Mouse (Mus musculus): ENCODE data around the gene Olfr235. TPM values are rescaled to one million over a fixed set of nuclear protein-coding genes. Genes with fewer than 3 reads are reported as not detected.
"Not testable (repeated sequence)": the region's sequence is repeated elsewhere in the genome, so short reads cannot be mapped to it uniquely, and the experiment has no call there.

Gene Olfr235
- not detected in 2 replicates for total RNA-seq (2021)
- long read RNA-seq: 0 reads

GRCm38 (mm10) chr19:12260732-12261131, at the start of gene Olfr235:
Olfr235 (plus strand) TSS chr19:12261032.
- DNase-seq: no peak

GRCm38 (mm10) chr19:12232496-12232895, 28.3 kb upstream of the Olfr235 start, which contains the start of gene Olfr1432:
Olfr1432 (minus strand) TSS chr19:12232596.
- not testable (repeated sequence) for DNase-seq

GRCm38 (mm10) chr19:12241559-12241958, 19.3 kb upstream of the Olfr235 start, which contains the start of gene Olfr262:
Olfr262 (minus strand) TSS chr19:12241659.
- DNase-seq: no peak

GRCm38 (mm10) chr19:12279554-12279953, 18.7 kb downstream of the Olfr235 start, which contains the start of gene Olfr1434:
Olfr1434 (plus strand) TSS chr19:12279854.
- no peak for DNase-seq

- DNase-seq: no peak
Observed at GRCm38 (mm10) chr19:12292979-12293378, 32.1 kb downstream of the Olfr235 start.

- DNase-seq: not testable (repeated sequence)
Observed at GRCm38 (mm10) chr19:12299030-12299429, 38.2 kb downstream of the Olfr235 start, which contains the start of gene Olfr1436. Olfr1436 (minus strand) TSS chr19:12299130.

Other genes with a start within 250 kb of the Olfr235 start
- not detected in 2 replicates for gene Olfr1423, start 219.7 kb upstream of the Olfr235 start, total RNA-seq (2021)
- not detected in 2 replicates for gene Olfr1424, start 198.3 kb upstream of the Olfr235 start, total RNA-seq (2021)
- gene Olfr1425, start 183.3 kb upstream of the Olfr235 start, total RNA-seq (2021): not detected in 2 replicates
- not detected in 2 replicates for gene Olfr1426, start 169.0 kb upstream of the Olfr235 start, total RNA-seq (2021)
- gene Olfr1427, start 157.7 kb upstream of the Olfr235 start, total RNA-seq (2021): not detected in 2 replicates
- gene Olfr1428, start 145.1 kb upstream of the Olfr235 start, total RNA-seq (2021): not detected in 2 replicates
- gene Olfr76, start 137.8 kb upstream of the Olfr235 start, total RNA-seq (2021): not detected in 2 replicates
- gene Olfr1555-ps1, start 90.9 kb upstream of the Olfr235 start, total RNA-seq (2021): not detected in 2 replicates
- not detected in 2 replicates for gene Olfr1431, start 60.4 kb upstream of the Olfr235 start, total RNA-seq (2021)
- not detected in 2 replicates for gene Olfr1432, start 28.4 kb upstream of the Olfr235 start, total RNA-seq (2021)
- gene Olfr262, start 19.4 kb upstream of the Olfr235 start, total RNA-seq (2021): not detected in 2 replicates
- not detected in 2 replicates for gene Olfr1434, start 18.8 kb downstream of the Olfr235 start, total RNA-seq (2021)
- not detected in 2 replicates for gene Olfr1436, start 38.1 kb downstream of the Olfr235 start, total RNA-seq (2021)
- not detected in 2 replicates for gene Olfr1437, start 64.1 kb downstream of the Olfr235 start, total RNA-seq (2021)
- not detected in 2 replicates for gene Olfr1438-ps1, start 74.9 kb downstream of the Olfr235 start, total RNA-seq (2021)
- gene Olfr1440, start 126.2 kb downstream of the Olfr235 start, total RNA-seq (2021): not detected in 2 replicates
- gene Olfr1441, start 156.4 kb downstream of the Olfr235 start, total RNA-seq (2021): not detected in 2 replicates
- not detected in 2 replicates for gene Pfpl, start 166.9 kb downstream of the Olfr235 start, total RNA-seq (2021)
- gene Mpeg1, start 199.7 kb downstream of the Olfr235 start, total RNA-seq (2021): 12.4 and 16.5 TPM in 2 replicates
- 14.9 and 15.1 TPM in 2 replicates for gene Dtx4, start 240.4 kb downstream of the Olfr235 start, total RNA-seq (2021)

Measured in adrenal gland, postnatal 25 days (tissue).